Mouse (Mus musculus): ENCODE data around the gene Ankrd13d.

GRCm38 (mm10) chr19:4232651-4233050 lies 50.3 kb downstream of the Ankrd13d start:
- TF ChIP-seq CTCF (IDR thresholded peaks at IDR 0.05): no peak
- no peak for TF ChIP-seq EP300 (IDR thresholded peaks at IDR 0.05)
